Mouse (Mus musculus) heart, embryonic 14.5 days (tissue): ENCODE measurements around the gene Drd5. TPM values are rescaled to one million over a fixed set of nuclear protein-coding genes. Genes with fewer than 3 reads are reported as not detected.

ENCODE experiments used
- ATAC-seq: fragments of 200-750 bp; cut with Nextera tagmentation; 2 replicates; pipeline ENCODE4 v1.8.0; 2017; ENCODE audit warnings: low read depth, moderate TSS enrichment; ENCODE audit not compliant: insufficient number of reproducible peaks, insufficient read depth, low FRiP score
- H3K27ac ChIP-seq, 2 experiments: fragments of 200-500 bp in 1 of 2; fragments of 300-500 bp in 1 of 2; sonication (generic) in 1 of 2; replicated peaks in 1 of 2; 2 replicates each; pipeline ENCODE4 v1.5.1; 2012 to 2014; ENCODE audit warnings: low read depth in 2 of 2, low read length in 2 of 2, control low read depth in 1 of 2, mild to moderate bottlenecking in 1 of 2, mixed read lengths in 1 of 2; ENCODE audit not compliant: control insufficient read depth in 1 of 2, insufficient read depth in 1 of 2
- H3K27me3 ChIP-seq: fragments of 300-500 bp; sonication (generic); 2 replicates; pipeline ENCODE4 v1.6.1; 2014; ENCODE audit warnings: mild to moderate bottlenecking, low read length, control low read depth; ENCODE audit not compliant: control insufficient read depth, insufficient read depth
- H3K36me3 ChIP-seq: fragments of 300-500 bp; sonication (generic); 2 replicates; pipeline ENCODE4 v1.6.1; 2014; ENCODE audit warnings: mild to moderate bottlenecking, control low read depth, low read length, mixed read lengths; ENCODE audit not compliant: control insufficient read depth, insufficient read depth
- H3K4me1 ChIP-seq, 2 experiments: fragments of 200-500 bp in 1 of 2; fragments of 300-500 bp in 1 of 2; sonication (generic) in 1 of 2; 2 replicates each; pipeline ENCODE4 v1.6.1; 2012 to 2014; ENCODE audit warnings: low read length in 2 of 2, control low read depth in 1 of 2, mixed read lengths in 1 of 2; ENCODE audit not compliant: control insufficient read depth in 2 of 2, insufficient read depth in 2 of 2
- H3K4me2 ChIP-seq: fragments of 300-500 bp; sonication (generic); 2 replicates; pipeline ENCODE4 v1.6.1; 2014; ENCODE audit warnings: mild to moderate bottlenecking, low read length
- H3K4me3 ChIP-seq, 2 experiments: fragments of 200-500 bp in 1 of 2; fragments of 300-500 bp in 1 of 2; sonication (generic) in 1 of 2; 2 replicates each; pipeline ENCODE4 v1.5.1; 2012 to 2014; ENCODE audit warnings: low read length in 2 of 2, mild to moderate bottlenecking in 2 of 2, control low read depth in 1 of 2, low read depth in 1 of 2, moderate library complexity in 1 of 2; ENCODE audit not compliant: control insufficient read depth in 1 of 2, insufficient read depth in 1 of 2
- H3K9ac ChIP-seq: fragments of 300-500 bp; sonication (generic); 2 replicates; pipeline ENCODE4 v1.6.1; 2014; ENCODE audit warnings: mild to moderate bottlenecking, low read length
- H3K9me3 ChIP-seq: fragments of 300-500 bp; sonication (generic); 2 replicates; pipeline ENCODE4 v1.6.1; 2016; ENCODE audit warnings: low read length, control low read depth; ENCODE audit not compliant: control insufficient read depth
- WGBS: fragments of 180-500 bp; shearing (Covaris S2); extraction: QIAGEN DNeasy Blood & Tissue Kit; methylation state at CpG from one replicate; pipeline ENCODE4 v1.1.7; 2014; 5-methylcytosine and 5-hydroxymethylcytosine counted together
- polyA plus RNA-seq: library from polyadenylated mRNA; unstranded; fragments of >200 nt; fragmentation: Nextera tagmentation; extraction: Ambion mirVana; gene quantifications from 2 replicates; pipeline ENCODE4 v1.2.1, GENCODE M21; 2014

Drd5 gene
- polyA plus RNA-seq, 1 experiment from 2014 or later, result not detected

DNA sequence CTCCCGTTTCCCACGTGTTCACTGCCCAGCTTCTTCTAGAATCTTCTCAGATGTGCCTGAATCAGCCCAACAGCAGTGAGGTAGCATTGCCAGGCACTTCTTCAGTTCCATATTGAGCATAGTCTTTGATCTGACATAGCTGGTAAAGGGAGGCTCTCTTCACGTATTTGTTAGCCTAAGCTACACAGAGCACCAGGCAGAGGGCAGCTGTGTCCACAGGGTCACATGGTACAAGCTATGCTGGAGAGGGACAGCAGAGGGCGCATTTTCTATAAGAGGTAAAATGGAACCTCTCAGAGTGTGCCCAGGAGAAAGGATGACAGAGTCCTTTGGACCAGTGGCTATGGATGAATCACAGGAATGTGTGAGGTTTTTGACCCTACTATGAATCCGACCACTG is 10.3 kb upstream of the Drd5 start:
- 48% methylated on average over 5 of the region's 5 CpGs for WGBS
- Histone ChIP-seq H3K9ac (no peak overlapping the region), H3K27me3 (peaks cover 9% of the 10 kb centered on the region), H3K4me1 (0 out of 4 replicates have a peak, but pooled peaks cover 0 to 4% of the 10 kb centered on the region in 2 experiments), H3K36me3 (no peaks in the 10 kb centered on the region), H3K4me3 (no peak overlapping the region), H3K4me2 (no peak overlapping the region), H3K9me3 (no peaks in the 10 kb centered on the region), H3K27ac (no peak overlapping the region)
- ATAC-seq, result no peak

DNA sequence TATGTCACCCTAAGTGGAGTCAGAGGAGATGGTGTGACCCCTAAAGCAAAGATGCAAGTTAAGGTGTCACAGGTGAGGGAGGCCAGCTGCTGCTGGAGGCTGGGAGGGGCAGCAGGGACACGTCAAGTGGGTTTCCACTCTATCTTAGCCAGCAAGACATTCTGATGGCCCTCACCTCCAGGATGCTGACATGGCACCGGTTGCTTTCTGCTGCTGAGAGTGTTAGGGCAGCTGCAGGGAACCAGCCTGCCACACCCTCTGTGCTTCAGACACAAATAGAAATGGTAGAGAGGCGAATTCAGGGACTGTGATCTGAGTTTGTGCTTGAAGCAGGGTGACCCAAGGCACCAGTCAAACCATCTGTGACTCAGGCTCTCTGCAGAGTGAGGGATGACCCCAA is 9.4 kb upstream of the Drd5 start:
- Histone ChIP-seq H3K27ac (no peak overlapping the region), H3K9ac (no peak overlapping the region), H3K4me2 (no peak overlapping the region), H3K36me3 (no peaks in the 10 kb centered on the region), H3K4me3 (no peak overlapping the region), H3K9me3 (no peaks in the 10 kb centered on the region), H3K4me1 (0 out of 4 replicates have a peak, but pooled peaks cover 0 to 4% of the 10 kb centered on the region in 2 experiments), H3K27me3 (peaks cover 9% of the 10 kb centered on the region)
- 47% methylated on average over 3 of the region's 3 CpGs for WGBS
- ATAC-seq, result no peak

DNA sequence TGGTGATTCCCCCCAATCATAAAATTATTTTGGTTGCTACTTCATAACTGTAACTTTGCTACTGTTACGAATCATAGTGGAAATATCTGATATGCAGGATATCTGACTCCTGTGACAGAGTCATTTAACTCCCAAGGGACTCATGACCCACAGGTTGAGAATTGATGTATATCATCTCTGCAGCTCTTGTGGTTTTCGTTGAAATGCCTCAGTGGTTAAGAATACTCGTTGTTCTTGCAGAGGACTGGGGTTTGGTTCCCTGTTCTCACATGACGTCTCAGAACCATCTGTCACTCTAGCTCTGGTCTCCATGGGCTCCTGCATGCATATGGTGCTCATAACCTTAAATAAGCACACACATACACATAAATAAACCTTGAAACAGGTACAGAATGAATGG is 14.2 kb downstream of the Drd5 start:
- H3K4me3 ChIP-seq, result no peak overlapping the region
- no peaks in the 10 kb centered on the region for H3K9me3 ChIP-seq
- H3K4me2 ChIP-seq, result no peak overlapping the region
- H3K27ac ChIP-seq, result no peak overlapping the region
- H3K9ac ChIP-seq, result no peak overlapping the region
- H3K27me3 ChIP-seq, result no peaks in the 10 kb centered on the region
- 73% methylated on average over 4 of the region's 4 CpGs for WGBS
- no peaks in the 10 kb centered on the region for H3K36me3 ChIP-seq
- no peak for ATAC-seq
- no peaks in the 10 kb centered on the region for H3K4me1 ChIP-seq

DNA sequence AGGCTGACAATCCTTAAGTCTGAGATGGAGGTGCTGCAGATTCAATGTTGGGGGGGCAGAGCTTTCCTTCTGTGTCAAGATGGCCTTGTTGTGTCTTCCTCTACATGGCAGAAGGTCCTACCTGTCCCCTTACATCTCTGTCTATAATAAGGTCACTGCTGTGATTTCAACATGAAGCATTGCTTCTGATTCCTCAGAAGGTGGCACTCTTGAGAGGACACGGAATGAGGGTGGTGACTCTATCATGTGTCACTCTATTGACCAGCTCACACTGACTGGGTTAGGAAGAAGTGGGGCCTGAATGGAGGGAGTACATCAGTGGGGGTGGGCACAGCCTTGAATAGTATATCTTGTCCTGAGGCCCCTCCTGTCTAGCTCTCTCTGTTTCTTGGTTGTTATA is 15.4 kb downstream of the Drd5 start:
- Histone ChIP-seq H3K27ac (no peak overlapping the region), H3K36me3 (no peaks in the 10 kb centered on the region), H3K9ac (no peak overlapping the region), H3K4me2 (no peak overlapping the region), H3K9me3 (no peaks in the 10 kb centered on the region), H3K4me3 (no peak overlapping the region), H3K4me1 (no peaks in the 10 kb centered on the region), H3K27me3 (no peaks in the 10 kb centered on the region)
- WGBS, result 38% methylated on average over 1 of the region's 1 CpGs
- ATAC-seq, result no peak

DNA sequence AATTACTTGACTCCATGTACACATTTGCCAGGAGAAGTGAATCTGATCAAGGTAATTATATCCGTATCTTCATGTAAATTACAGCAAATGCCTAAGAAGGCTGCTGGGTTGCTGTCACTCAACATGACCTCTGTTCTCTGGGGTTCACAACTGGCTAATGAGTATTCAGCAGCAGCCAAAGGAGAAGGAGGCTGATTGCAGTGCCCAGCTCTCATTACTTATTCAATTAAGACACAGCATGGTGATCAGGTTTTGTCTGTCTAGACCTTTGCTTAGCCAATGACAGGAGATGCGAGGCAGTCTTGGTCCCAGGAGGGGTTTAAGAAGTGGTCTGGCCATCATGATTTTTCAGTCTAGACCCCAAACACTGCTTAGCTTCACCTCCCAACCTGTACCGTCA is 23.9 kb downstream of the Drd5 start:
- no peak overlapping the region for H3K4me2 ChIP-seq
- peaks cover 6% of the 10 kb centered on the region for H3K27me3 ChIP-seq
- no peaks in the 10 kb centered on the region for H3K36me3 ChIP-seq
- H3K9me3 ChIP-seq, result no peaks in the 10 kb centered on the region
- H3K4me3 ChIP-seq, result no peak overlapping the region
- no peak for ATAC-seq
- WGBS, result 69% methylated on average over 3 of the region's 3 CpGs
- no peak overlapping the region for H3K27ac ChIP-seq
- H3K4me1 ChIP-seq, result no peaks in the 10 kb centered on the region
- H3K9ac ChIP-seq, result no peak overlapping the region

DNA sequence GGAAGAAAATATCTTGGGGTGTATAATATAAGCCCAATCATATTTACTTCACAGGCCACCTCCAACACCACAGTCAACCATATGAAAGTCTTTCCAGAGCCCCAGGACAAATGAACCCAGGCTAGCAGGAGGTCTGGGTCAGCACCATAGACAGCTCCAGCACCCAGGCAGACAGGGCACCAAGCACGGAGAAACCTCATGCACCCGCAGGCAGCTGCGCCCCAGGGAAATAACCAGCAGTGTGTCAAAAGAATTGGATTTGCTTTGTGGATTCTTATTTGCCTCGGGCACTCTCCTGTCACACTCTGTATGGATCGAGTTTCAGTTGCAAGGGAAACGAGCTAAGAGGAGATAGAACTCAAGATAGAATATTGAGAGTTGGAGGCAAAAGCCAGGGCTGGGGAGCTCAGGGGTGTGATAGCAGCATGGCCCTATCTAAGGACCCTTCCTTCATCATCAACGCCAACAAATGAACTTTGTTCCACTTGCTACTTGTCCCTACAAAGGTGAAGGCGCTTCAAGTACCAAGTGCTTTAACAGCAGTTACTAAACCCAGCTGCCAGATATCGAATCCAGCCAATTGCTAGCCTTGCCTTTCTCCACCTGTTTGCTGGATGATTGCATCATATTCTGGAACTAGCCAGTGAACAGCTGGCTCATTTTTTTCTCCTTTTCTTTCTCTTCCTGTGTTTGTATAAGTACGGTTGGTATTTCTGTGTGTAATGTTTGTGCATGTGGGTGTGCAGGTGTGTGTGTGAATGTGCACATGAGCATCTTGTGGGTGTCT is 27.7 kb downstream of the Drd5 start:
- Histone ChIP-seq H3K4me3 (no peak overlapping the region), H3K27me3 (peaks cover 6% of the 10 kb centered on the region), H3K9ac (no peak overlapping the region), H3K4me1 (no peaks in the 10 kb centered on the region), H3K9me3 (no peaks in the 10 kb centered on the region), H3K27ac (no peak overlapping the region), H3K36me3 (no peaks in the 10 kb centered on the region), H3K4me2 (no peak overlapping the region)
- no peak for ATAC-seq
- WGBS, result 30% methylated on average over 10 of the region's 10 CpGs

DNA sequence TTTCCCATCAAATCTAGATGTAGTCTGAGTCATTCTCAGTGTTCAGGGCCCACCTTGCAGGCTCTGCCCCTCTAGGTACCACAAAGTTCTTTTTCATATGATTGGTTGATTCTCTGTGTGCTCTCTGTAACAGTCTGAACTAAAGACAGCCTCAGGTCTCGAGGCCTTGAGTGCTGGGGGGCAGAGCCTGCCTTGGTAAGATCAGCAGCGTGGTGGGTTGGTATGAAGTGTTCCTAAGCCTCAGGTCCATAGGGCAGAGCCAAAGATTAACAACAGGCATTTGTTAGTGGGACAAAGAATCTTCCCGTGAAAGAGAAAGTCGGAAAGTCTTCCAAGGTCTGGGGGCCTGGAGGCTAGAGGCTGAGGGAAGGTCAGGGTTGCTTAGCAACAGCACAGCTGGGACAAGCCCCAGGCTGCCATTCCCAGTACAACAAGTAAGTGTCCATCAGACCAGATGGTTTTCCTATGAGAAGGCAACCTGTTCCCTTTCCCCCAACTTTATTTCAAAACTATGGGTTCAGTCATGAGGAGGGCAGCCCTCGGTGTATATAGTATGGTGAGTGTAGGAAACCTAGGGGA is 31.3 kb downstream of the Drd5 start:
- no peak for ATAC-seq
- WGBS, result 49% methylated on average over 5 of the region's 5 CpGs
- no peaks in the 10 kb centered on the region for H3K36me3 ChIP-seq
- H3K27me3 ChIP-seq, result peaks cover 6% of the 10 kb centered on the region
- H3K4me2 ChIP-seq, result no peak overlapping the region
- H3K27ac ChIP-seq, result no peak overlapping the region
- H3K4me1 ChIP-seq, result no peaks in the 10 kb centered on the region
- no peak overlapping the region for H3K4me3 ChIP-seq
- no peak overlapping the region for H3K9ac ChIP-seq
- no peaks in the 10 kb centered on the region for H3K9me3 ChIP-seq
